Mouse (Mus musculus): Measurements from ENCODE around the gene Ptprs. TPM values are rescaled to one million over a fixed set of nuclear protein-coding genes. Genes with fewer than 3 reads are reported as not detected.
A peak's percentile ranks its signal among the peaks of the same experiment; 100 is the strongest.

Gene Ptprs
- polyA plus RNA-seq, 1 experiment from 2014 or later: 118 TPM

DNA sequence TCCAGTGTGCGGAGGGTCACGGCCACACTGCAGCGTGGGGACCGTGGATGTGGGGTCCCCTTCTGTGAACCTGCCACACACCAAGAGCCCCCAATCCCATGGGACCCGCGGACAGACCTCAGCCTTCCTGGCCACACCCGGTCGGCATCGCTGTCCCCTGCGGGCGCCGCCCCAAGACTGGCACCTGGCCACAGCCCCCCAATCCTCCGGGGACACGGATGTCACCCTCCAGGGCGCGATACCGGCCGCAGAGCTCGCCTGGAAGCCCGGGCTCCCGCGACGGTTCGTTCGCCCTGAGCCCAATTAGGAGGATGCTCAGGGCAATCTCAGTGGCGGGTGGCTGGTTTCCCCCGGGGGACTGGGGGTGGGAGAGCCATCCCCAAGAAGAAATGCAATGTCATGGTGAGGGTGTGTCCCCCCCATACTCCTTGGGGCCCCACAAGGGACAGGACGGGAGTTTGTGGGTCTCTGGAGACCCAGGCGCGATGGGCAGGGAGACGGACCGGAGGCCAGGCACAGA, 1.9 kb downstream of the Ptprs start:
- 5% methylated on average over 32 of the region's 32 CpGs for WGBS

DNA sequence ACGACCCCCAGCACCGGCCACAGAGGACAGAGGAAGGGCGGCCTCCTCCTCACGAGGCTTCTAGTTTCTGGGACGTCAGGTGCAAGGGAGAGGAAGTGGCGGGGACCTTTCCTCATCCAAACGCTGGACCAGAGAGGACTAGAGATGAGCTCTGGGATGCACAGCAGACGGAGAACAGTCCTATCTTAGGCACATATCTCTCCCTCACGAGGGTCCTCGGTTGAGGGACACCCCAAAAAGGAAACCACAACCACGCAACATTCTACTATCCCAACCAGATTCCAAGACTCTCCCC, 2.7 kb downstream of the Ptprs start:
- H3K9me3 ChIP-seq (replicated peaks): no peaks in the 10 kb centered on the region
- no peak overlapping the region for H3K9ac ChIP-seq
- no peak for ATAC-seq (ENCODE audit: insufficient number of reproducible peaks, low FRiP score, low TSS enrichment, low read depth)
- 5% methylated on average over 11 of the region's 11 CpGs for WGBS
- H3K27ac ChIP-seq (replicated peaks): no peak overlapping the region
- no peaks in the 10 kb centered on the region for H3K36me3 ChIP-seq
- H3K27me3 ChIP-seq: peaks cover 36% of the 10 kb centered on the region
- H3K4me1 ChIP-seq: peaks cover 86% of the 10 kb centered on the region
- peak overlapping the region; percentile 99 for H3K4me2 ChIP-seq (replicated peaks)
- peak overlapping the region; percentile 80 for H3K4me3 ChIP-seq (replicated peaks)

More for the DNA sequence above, 1.9 kb downstream of the Ptprs start:
- Histone ChIP-seq H3K4me2 (replicated peaks) (peak overlapping the region; percentile 99), H3K36me3 (no peaks in the 10 kb centered on the region), H3K9me3 (replicated peaks) (no peaks in the 10 kb centered on the region), H3K27me3 (peaks cover 36% of the 10 kb centered on the region), H3K9ac (peak overlapping the region; percentile 76), H3K4me1 (peaks cover 83% of the 10 kb centered on the region), H3K4me3 (replicated peaks) (peak overlapping the region; percentile 80), H3K27ac (replicated peaks) (no peak overlapping the region)
- no peak for ATAC-seq (ENCODE audit: insufficient number of reproducible peaks, low FRiP score, low TSS enrichment, low read depth)

DNA sequence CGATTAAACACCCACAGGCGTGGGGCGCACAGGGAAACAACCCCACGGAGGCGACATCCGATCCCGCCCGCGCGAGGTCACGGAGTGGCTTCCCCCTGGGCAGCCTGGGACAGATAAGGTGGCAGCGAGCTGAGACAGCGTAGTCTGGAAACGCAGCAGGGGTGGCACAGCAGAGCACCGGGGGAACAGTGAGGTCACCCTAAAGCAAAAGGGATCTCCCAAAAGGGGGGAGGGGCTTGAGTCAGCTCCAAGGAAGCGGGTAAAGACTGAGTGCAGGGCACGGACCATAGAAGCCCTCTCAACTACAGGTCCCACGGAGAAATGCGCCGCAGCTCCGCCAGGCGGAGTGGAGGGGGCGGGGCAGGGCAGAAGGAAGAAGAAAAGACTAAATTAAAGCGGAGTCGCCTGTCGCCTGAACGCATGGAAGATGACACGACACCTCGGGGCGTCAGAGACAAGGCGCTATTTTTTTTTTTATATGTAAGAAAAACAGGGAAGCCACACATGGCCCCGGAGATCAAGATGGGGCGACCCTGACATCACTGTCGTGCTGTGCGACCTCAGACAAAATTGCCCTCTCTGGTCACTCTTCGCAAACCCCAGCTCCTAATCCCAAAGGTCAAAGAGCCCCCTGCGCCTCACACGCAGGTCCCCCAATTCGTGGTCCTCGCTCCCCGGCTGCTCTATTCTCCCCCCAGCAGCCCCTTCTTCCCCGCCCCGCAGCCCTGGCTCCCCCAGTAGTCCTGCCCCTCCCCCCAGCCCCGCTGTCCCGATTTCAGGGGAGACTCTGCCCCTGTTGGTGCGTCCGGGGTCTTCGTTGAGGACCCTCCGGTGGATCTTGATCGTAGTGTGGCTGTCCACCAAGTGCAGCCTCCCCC, 3.3 kb downstream of the Ptprs start:
- Histone ChIP-seq H3K27ac (replicated peaks) (0 out of 2 replicates have a peak overlapping the region, but pooled peaks have one; percentile 17), H3K36me3 (no peaks in the 10 kb centered on the region), H3K4me3 (replicated peaks) (peak overlapping the region; percentile 80), H3K9me3 (replicated peaks) (no peaks in the 10 kb centered on the region), H3K4me1 (peaks cover 86% of the 10 kb centered on the region), H3K9ac (no peak overlapping the region), H3K27me3 (peaks cover 36% of the 10 kb centered on the region), H3K4me2 (replicated peaks) (peak overlapping the region; percentile 99)
- no peak for ATAC-seq (ENCODE audit: insufficient number of reproducible peaks, low FRiP score, low TSS enrichment, low read depth)
- 2% methylated on average over 50 of the region's 50 CpGs for WGBS

DNA sequence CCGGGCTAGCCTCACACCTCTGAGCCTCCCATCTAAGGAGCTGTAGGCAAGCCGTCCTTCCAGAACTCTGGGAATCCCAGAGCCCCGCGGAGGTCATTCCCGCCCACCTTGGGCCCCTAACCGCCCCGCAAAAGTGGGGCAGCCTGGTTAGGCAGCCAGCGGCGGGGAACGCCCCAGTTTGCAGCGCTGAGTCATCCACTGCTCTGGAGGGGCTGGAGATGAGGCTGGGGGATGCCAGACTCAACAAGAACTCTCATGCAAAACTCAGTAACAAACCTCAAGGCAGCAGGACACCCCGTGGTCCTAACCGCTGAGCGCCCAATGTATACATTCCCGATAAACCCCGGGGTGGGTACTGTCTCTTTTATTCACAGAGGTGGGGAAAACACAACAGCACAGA, 4.2 kb downstream of the Ptprs start:
- Histone ChIP-seq H3K4me2 (replicated peaks) (peak overlapping the region; percentile 99), H3K27me3 (peaks cover 36% of the 10 kb centered on the region), H3K27ac (replicated peaks) (peak overlapping the region; percentile 17; the same call in 1 of the 2 replicates), H3K36me3 (no peaks in the 10 kb centered on the region), H3K9me3 (replicated peaks) (no peaks in the 10 kb centered on the region), H3K4me3 (replicated peaks) (peak overlapping the region; percentile 80; the same call in 1 of the 2 replicates), H3K9ac (no peak overlapping the region), H3K4me1 (peaks cover 93% of the 10 kb centered on the region)
- no peak for ATAC-seq (ENCODE audit: insufficient number of reproducible peaks, low FRiP score, low TSS enrichment, low read depth)
- WGBS: 13% methylated on average over 16 of the region's 16 CpGs

DNA sequence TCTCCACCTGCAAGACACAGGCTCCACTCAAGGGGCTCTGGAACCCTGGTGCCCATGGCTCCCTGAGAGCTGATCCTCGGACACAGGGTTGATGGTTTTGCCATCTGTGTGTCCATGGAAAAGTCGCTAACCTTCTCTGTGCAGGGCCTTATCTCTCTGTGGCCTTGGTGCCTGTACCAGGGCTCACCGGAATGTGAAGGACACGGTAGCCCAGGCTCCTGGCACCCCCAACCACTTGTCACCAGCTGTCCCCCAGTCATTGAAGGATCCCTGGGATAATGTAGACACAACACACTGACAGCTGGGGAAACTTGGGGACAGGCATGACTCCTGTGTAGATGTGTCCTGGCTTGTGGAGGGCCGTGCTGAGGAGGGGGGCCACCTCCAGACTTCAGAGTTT, 5.1 kb downstream of the Ptprs start:
- no peaks in the 10 kb centered on the region for H3K36me3 ChIP-seq
- no peak overlapping the region for H3K27ac ChIP-seq (replicated peaks)
- H3K4me3 ChIP-seq (replicated peaks): no peak overlapping the region
- peaks cover 92% of the 10 kb centered on the region for H3K4me1 ChIP-seq
- no peak overlapping the region for H3K9ac ChIP-seq
- no peak for ATAC-seq (ENCODE audit: insufficient number of reproducible peaks, low FRiP score, low TSS enrichment, low read depth)
- H3K9me3 ChIP-seq (replicated peaks): no peaks in the 10 kb centered on the region
- 70% methylated on average over 5 of the region's 5 CpGs for WGBS
- H3K4me2 ChIP-seq (replicated peaks): no peak overlapping the region
- H3K27me3 ChIP-seq: peaks cover 36% of the 10 kb centered on the region

DNA sequence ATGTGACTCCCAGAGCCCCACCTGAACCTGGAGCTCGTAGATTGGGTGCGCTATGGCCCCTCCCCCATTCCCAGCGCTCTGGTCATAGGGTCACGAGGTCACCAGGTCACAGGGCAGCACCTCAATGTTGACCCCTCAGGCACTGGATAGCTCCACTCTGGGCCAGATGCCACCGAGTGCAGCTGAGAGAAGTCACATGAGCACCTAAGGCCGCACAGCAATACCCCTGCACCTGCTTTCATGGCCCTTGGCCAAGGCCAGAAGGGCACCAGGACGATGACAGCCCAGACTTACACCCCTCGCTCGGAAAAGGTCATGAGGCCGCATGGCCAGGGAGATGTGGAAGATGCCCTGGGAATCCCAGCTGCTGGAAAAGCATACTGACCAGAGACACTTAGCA, 5.7 kb downstream of the Ptprs start:
- Histone ChIP-seq H3K9ac (no peak overlapping the region), H3K36me3 (no peaks in the 10 kb centered on the region), H3K4me1 (peaks cover 93% of the 10 kb centered on the region), H3K27ac (replicated peaks) (no peak overlapping the region), H3K4me3 (replicated peaks) (peak overlapping the region; percentile 32; the same call in 1 of the 2 replicates), H3K4me2 (replicated peaks) (peak overlapping the region; percentile 50), H3K9me3 (replicated peaks) (no peaks in the 10 kb centered on the region), H3K27me3 (peaks cover 36% of the 10 kb centered on the region)
- 20% methylated on average over 10 of the region's 10 CpGs for WGBS
- no peak for ATAC-seq (ENCODE audit: insufficient number of reproducible peaks, low FRiP score, low TSS enrichment, low read depth)

DNA sequence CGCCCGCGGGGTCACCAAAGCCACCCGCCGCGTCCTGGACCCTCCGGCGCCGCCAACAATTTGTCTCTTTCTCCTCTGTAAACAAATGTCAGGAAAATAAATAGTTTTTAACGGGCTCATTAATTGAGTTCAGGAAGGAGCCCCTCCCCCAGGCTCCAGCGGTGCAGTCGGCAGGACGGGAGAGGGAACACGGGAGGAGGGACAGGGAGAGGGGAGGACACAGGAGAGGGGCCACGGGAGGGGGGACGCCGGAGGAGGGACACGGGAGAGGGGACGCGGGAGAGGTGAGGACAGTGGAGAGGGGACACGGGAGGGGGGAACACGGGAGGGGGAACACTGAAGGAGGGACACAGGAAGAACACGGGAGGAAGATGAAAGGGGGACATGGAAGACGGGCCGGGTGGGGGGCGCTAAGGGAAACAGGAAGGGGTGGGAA, 6.3 kb downstream of the Ptprs start:
- no peak for ATAC-seq (ENCODE audit: insufficient number of reproducible peaks, low FRiP score, low TSS enrichment, low read depth)

DNA sequence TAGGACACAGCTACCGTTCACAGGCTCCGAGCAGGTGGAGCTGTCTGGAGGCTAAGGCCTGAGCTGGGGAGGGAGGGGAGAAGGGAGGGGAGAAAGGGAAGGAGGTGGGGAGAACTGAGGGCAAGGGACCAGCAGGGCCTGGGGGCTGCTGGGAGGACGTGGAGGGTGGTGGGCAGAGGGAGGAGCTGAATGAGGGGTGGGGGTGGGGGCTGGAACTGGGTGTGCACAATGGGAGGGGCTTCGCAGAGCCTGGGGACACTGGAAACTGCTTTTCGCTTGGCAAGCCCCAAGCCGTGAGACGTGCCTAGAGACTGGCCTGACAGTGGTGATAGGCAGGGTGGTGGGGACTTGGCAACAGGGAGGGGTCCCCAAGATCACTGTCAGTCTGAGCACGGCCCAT, 7.0 kb downstream of the Ptprs start:
- Histone ChIP-seq H3K27ac (replicated peaks) (no peak overlapping the region), H3K4me3 (replicated peaks) (no peak overlapping the region), H3K9me3 (replicated peaks) (no peaks in the 10 kb centered on the region)

More for the DNA sequence above, 6.3 kb downstream of the Ptprs start:
- H3K4me1 ChIP-seq: peaks cover 93% of the 10 kb centered on the region
- peaks cover 32% of the 10 kb centered on the region for H3K27me3 ChIP-seq
- H3K9ac ChIP-seq: peak overlapping the region; percentile 13; the same call in 1 of the 2 replicates
- no peak overlapping the region for H3K27ac ChIP-seq (replicated peaks)
- H3K36me3 ChIP-seq: no peaks in the 10 kb centered on the region
- H3K4me2 ChIP-seq (replicated peaks): peak overlapping the region; percentile 50
- peak overlapping the region; percentile 32 for H3K4me3 ChIP-seq (replicated peaks)
- no peaks in the 10 kb centered on the region for H3K9me3 ChIP-seq (replicated peaks)
- WGBS: 6% methylated on average over 26 of the region's 26 CpGs

DNA sequence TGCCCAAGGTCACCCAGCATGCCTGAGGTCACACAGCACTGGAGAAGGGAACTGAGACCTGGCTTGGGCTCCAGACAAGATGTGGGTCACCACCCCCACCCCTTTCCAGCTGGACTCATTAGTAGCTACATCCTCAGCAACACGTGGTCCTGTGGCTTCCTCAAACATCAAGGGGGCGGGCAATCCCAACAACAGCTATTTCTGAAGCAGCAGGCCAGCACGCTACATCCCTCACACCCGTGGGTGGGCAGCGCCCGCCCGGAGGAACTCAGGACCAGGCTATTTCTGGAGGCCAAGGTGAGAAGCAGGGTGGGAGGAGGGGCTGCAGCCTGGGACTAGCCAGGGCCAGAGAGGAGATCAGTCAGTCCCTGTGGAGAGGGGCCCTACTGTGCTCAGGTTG, 7.4 kb downstream of the Ptprs start:
- Histone ChIP-seq H3K36me3 (no peaks in the 10 kb centered on the region), H3K4me1 (peaks cover 90% of the 10 kb centered on the region), H3K9ac (no peak overlapping the region), H3K27me3 (peaks cover 22% of the 10 kb centered on the region), H3K4me3 (replicated peaks) (no peak overlapping the region), H3K9me3 (replicated peaks) (no peaks in the 10 kb centered on the region), H3K27ac (replicated peaks) (no peak overlapping the region), H3K4me2 (replicated peaks) (0 out of 2 replicates have a peak overlapping the region, but pooled peaks have one; percentile 6)
- ATAC-seq (ENCODE audit: insufficient number of reproducible peaks, low FRiP score, low TSS enrichment, low read depth): no peak
- whole genome bisulfite sequencing: 63% methylated on average over 7 of the region's 7 CpGs

More for the DNA sequence above, 7.0 kb downstream of the Ptprs start:
- no peak for ATAC-seq (ENCODE audit: insufficient number of reproducible peaks, low FRiP score, low TSS enrichment, low read depth)
- 37% methylated on average over 8 of the region's 8 CpGs for WGBS
- Histone ChIP-seq H3K27me3 (peaks cover 26% of the 10 kb centered on the region), H3K9ac (no peak overlapping the region), H3K4me1 (peaks cover 91% of the 10 kb centered on the region), H3K36me3 (no peaks in the 10 kb centered on the region), H3K4me2 (replicated peaks) (peak overlapping the region; percentile 50)

DNA sequence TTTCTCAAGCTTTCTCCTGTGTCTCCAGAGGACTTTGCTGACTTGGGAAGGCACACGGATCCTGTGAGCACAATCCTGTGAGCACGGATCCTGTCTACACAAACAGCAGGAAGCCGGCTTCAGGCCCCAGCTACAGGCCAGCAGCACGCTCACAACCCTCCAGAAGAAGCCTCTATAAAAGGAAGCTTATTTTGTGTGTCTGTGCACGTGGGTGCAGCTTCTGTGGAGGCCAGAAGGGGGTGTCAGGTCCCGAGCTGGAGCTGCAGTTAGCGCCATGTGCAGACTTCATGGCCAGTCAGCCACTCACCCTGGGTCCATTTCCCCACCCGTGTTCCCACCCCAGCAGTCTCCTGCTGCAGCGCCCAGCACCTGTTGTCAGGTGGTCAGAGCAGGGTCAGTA, 7.9 kb downstream of the Ptprs start:
- no peak for ATAC-seq (ENCODE audit: insufficient number of reproducible peaks, low FRiP score, low TSS enrichment, low read depth)
- peaks cover 90% of the 10 kb centered on the region for H3K4me1 ChIP-seq
- peaks cover 17% of the 10 kb centered on the region for H3K27me3 ChIP-seq
- no peaks in the 10 kb centered on the region for H3K9me3 ChIP-seq (replicated peaks)
- no peak overlapping the region for H3K4me3 ChIP-seq (replicated peaks)
- H3K9ac ChIP-seq: no peak overlapping the region
- WGBS: 94% methylated on average over 9 of the region's 9 CpGs
- no peak overlapping the region for H3K4me2 ChIP-seq (replicated peaks)
- no peaks in the 10 kb centered on the region for H3K36me3 ChIP-seq
- peak overlapping the region; percentile 85 for H3K27ac ChIP-seq (replicated peaks)

DNA sequence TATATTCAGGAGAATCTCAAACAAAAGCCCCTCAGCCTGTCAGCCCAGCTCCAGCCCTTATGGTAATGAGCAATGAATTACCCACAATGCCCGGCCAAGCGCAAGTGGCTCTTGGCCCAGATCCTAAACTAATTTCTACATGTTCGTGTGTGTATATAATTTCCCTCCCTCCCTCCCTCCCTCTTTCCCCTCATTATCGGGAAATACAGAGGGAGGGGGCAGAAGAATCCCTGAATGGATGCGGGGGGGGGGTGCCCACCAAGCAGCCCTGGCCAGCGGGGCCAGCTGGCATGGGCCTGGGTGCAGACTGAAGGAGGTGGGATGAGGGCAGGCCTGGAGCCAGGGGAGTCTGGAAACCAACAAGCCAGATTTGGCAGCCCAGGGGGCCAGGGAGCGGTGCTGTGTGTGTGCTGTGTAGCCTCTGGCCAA, 8.8 kb downstream of the Ptprs start:
- Histone ChIP-seq H3K4me2 (replicated peaks) (peak overlapping the region; percentile 36), H3K4me1 (peaks cover 88% of the 10 kb centered on the region), H3K4me3 (replicated peaks) (peak overlapping the region; percentile 11; the same call in 1 of the 2 replicates), H3K36me3 (no peaks in the 10 kb centered on the region), H3K27me3 (peaks cover 8% of the 10 kb centered on the region; the same call in 1 of the 2 replicates), H3K9ac (no peak overlapping the region), H3K27ac (replicated peaks) (peak overlapping the region; percentile 85), H3K9me3 (replicated peaks) (no peaks in the 10 kb centered on the region)
- WGBS: 30% methylated on average over 7 of the region's 7 CpGs
- ATAC-seq (ENCODE audit: insufficient number of reproducible peaks, low FRiP score, low TSS enrichment, low read depth): peak; percentile 39

Measured in embryonic facial prominence, embryonic 15.5 days (tissue).